Mouse (Mus musculus) olfactory bulb, adult 2 months (tissue): ENCODE measurements at regions not wholly inside any gene's neighbourhood (a gene's known extent, or its start where the extent isn't known, plus 50 kb on each side); places are given as distances from the start of the nearest gene placed in this dataset.
A peak's percentile ranks its signal among the peaks of the same experiment; 100 is the strongest.

Experiments used
- H3K27ac ChIP-seq: fragments of 200-500 bp; 2 replicates; pipeline ENCODE4 v1.5.1; 2012; ENCODE audit warnings: low read depth, low read length; ENCODE audit not compliant: insufficient read depth
- H3K4me1 ChIP-seq: fragments of 200-500 bp; 2 replicates; pipeline ENCODE4 v1.6.1; 2012; ENCODE audit warnings: low read length; ENCODE audit not compliant: control insufficient read depth, insufficient read depth
- H3K4me3 ChIP-seq: fragments of 200-500 bp; 2 replicates; pipeline ENCODE4 v1.5.1; 2012; ENCODE audit warnings: mild to moderate bottlenecking, low read depth, low read length, moderate library complexity; ENCODE audit not compliant: insufficient read depth
- CTCF ChIP-seq: fragments of 200-500 bp; IDR thresholded peaks from 2 replicates; pipeline ENCODE4 v1.5.1; 2012; ENCODE audit warnings: low read depth, mild to moderate bottlenecking, low read length, moderate library complexity; ENCODE audit not compliant: insufficient read depth
- POLR2A ChIP-seq: fragments of 200-500 bp; IDR thresholded peaks from 2 replicates; pipeline ENCODE4 v1.6.1; 2012; ENCODE audit warnings: mild to moderate bottlenecking, low read depth, low read length, moderate library complexity; ENCODE audit not compliant: insufficient read depth
- WGBS: fragments of 180-500 bp; shearing (Covaris S2); methylation state at CpG from one replicate; pipeline ENCODE4 v1.1.7; 2018; 5-methylcytosine and 5-hydroxymethylcytosine counted together

GRCm38 (mm10) chr2:146612522-146613288, 100.6 kb upstream of the Ralgapa2 start:
- no peak overlapping the region for H3K27ac ChIP-seq
- 6% methylated on average over 20 of the region's 20 CpGs for WGBS
- no peaks in the 10 kb centered on the region for H3K4me1 ChIP-seq
- H3K4me3 ChIP-seq, result no peak overlapping the region
- TF ChIP-seq CTCF (peak; percentile 65; the same call in 1 of the 2 replicates), POLR2A (no peak)

- TF ChIP-seq POLR2A, result no peak
- TF ChIP-seq CTCF, result no peak
- Histone ChIP-seq H3K4me1 (peaks cover 2% of the 10 kb centered on the region; the same call in 1 of the 2 replicates), H3K4me3 (no peak overlapping the region), H3K27ac (no peak overlapping the region)
- 10% methylated on average over 5 of the region's 5 CpGs for WGBS
These were observed 109.0 kb upstream of the Ralgapa2 start for GRCm38 (mm10) chr2:146621167-146621566.

- WGBS, result 74% methylated on average over 1 of the region's 1 CpGs
- TF ChIP-seq POLR2A (no peak), CTCF (no peak)
- no peak overlapping the region for H3K4me3 ChIP-seq
- no peak overlapping the region for H3K27ac ChIP-seq
- peaks cover 2% of the 10 kb centered on the region; the same call in 1 of the 2 replicates for H3K4me1 ChIP-seq
These were observed 110.9 kb upstream of the Ralgapa2 start for GRCm38 (mm10) chr2:146623052-146623451.

- WGBS, result 80% methylated on average over 5 of the region's 5 CpGs
- no peak overlapping the region for H3K4me3 ChIP-seq
These were observed 112.1 kb upstream of the Ralgapa2 start for GRCm38 (mm10) chr2:146624207-146624606.

GRCm38 (mm10) chr2:146625166-146625751, 113.1 kb upstream of the Ralgapa2 start:
- no peak overlapping the region for H3K27ac ChIP-seq
- H3K4me3 ChIP-seq, result no peak overlapping the region
- H3K4me1 ChIP-seq, result peaks cover 2% of the 10 kb centered on the region; the same call in 1 of the 2 replicates
- 69% methylated on average over 5 of the region's 5 CpGs for WGBS
- no peak for TF ChIP-seq CTCF
- TF ChIP-seq POLR2A, result no peak

More at GRCm38 (mm10) chr2:146624207-146624606, 112.1 kb upstream of the Ralgapa2 start:
- H3K4me1 ChIP-seq, result peaks cover 2% of the 10 kb centered on the region; the same call in 1 of the 2 replicates
- no peak for TF ChIP-seq CTCF
- TF ChIP-seq POLR2A, result no peak
- H3K27ac ChIP-seq, result no peak overlapping the region

GRCm38 (mm10) chr2:146626531-146626930, 114.4 kb upstream of the Ralgapa2 start:
- 88% methylated on average over 1 of the region's 1 CpGs for WGBS
- Histone ChIP-seq H3K4me3 (no peak overlapping the region), H3K27ac (no peak overlapping the region), H3K4me1 (no peaks in the 10 kb centered on the region)
- TF ChIP-seq CTCF, result no peak
- TF ChIP-seq POLR2A, result no peak

GRCm38 (mm10) chr2:146630179-146630578, 118.0 kb upstream of the Ralgapa2 start:
- no peak for TF ChIP-seq CTCF
- TF ChIP-seq POLR2A, result no peak
- no peaks in the 10 kb centered on the region for H3K4me1 ChIP-seq
- 78% methylated on average over 3 of the region's 3 CpGs for WGBS
- H3K4me3 ChIP-seq, result no peak overlapping the region
- no peak overlapping the region for H3K27ac ChIP-seq

- 87% methylated on average over 5 of the region's 5 CpGs for WGBS
- no peak overlapping the region for H3K4me3 ChIP-seq
- H3K4me1 ChIP-seq, result no peaks in the 10 kb centered on the region
- TF ChIP-seq POLR2A, result no peak
- no peak for TF ChIP-seq CTCF
- no peak overlapping the region for H3K27ac ChIP-seq
These were observed 119.0 kb upstream of the Ralgapa2 start for GRCm38 (mm10) chr2:146631098-146631497.

- 48% methylated on average over 16 of the region's 16 CpGs for WGBS
- TF ChIP-seq POLR2A (no peak), CTCF (no peak)
- no peak overlapping the region for H3K4me3 ChIP-seq
- no peak overlapping the region for H3K27ac ChIP-seq
- no peaks in the 10 kb centered on the region for H3K4me1 ChIP-seq
These were observed 121.4 kb upstream of the Ralgapa2 start for GRCm38 (mm10) chr2:146633329-146634070.
